Mouse (Mus musculus): ENCODE results near the gene Cnga2. TPM values are rescaled to one million over a fixed set of nuclear protein-coding genes. Genes with fewer than 3 reads are reported as not detected.

Cnga2 gene
- polyA plus RNA-seq, 1 experiment from 2014 or later: 0.11 TPM

GRCm38 (mm10) chrX:71983205-71983604 is 8.4 kb upstream of the Cnga2 start:
- Histone ChIP-seq H3K4me3 (replicated peaks) (no peak overlapping the region), H3K27ac (no peak overlapping the region), H3K9ac (replicated peaks) (no peak overlapping the region), H3K4me2 (replicated peaks) (no peak overlapping the region), H3K36me3 (no peaks in the 10 kb centered on the region), H3K4me1 (replicated peaks) (no peaks in the 10 kb centered on the region), H3K9me3 (no peaks in the 10 kb centered on the region), H3K27me3 (no peaks in the 10 kb centered on the region)
- no peak for ATAC-seq
- 82% methylated on average over 2 of the region's 2 CpGs for WGBS

- 88% methylated on average over 1 of the region's 1 CpGs for WGBS
Measured at GRCm38 (mm10) chrX:71983775-71984174, 7.9 kb upstream of the Cnga2 start.

GRCm38 (mm10) chrX:71995972-71996371 is 4.3 kb downstream of the Cnga2 start:
- no peaks in the 10 kb centered on the region for H3K36me3 ChIP-seq
- no peak overlapping the region for H3K4me2 ChIP-seq (replicated peaks)
- no peak overlapping the region for H3K9ac ChIP-seq (replicated peaks)
- H3K9me3 ChIP-seq: no peaks in the 10 kb centered on the region
- 72% methylated on average over 1 of the region's 1 CpGs for WGBS
- no peaks in the 10 kb centered on the region for H3K27me3 ChIP-seq
- H3K4me1 ChIP-seq (replicated peaks): no peaks in the 10 kb centered on the region
- ATAC-seq: no peak
- no peak overlapping the region for H3K4me3 ChIP-seq (replicated peaks)
- no peak overlapping the region for H3K27ac ChIP-seq

More at GRCm38 (mm10) chrX:71983775-71984174, 7.9 kb upstream of the Cnga2 start:
- no peak overlapping the region for H3K4me3 ChIP-seq (replicated peaks)
- H3K9me3 ChIP-seq: no peaks in the 10 kb centered on the region
- no peaks in the 10 kb centered on the region for H3K4me1 ChIP-seq (replicated peaks)
- no peak overlapping the region for H3K27ac ChIP-seq
- no peak overlapping the region for H3K4me2 ChIP-seq (replicated peaks)
- no peaks in the 10 kb centered on the region for H3K36me3 ChIP-seq
- no peak for ATAC-seq
- no peaks in the 10 kb centered on the region for H3K27me3 ChIP-seq
- no peak overlapping the region for H3K9ac ChIP-seq (replicated peaks)

- H3K27ac ChIP-seq: no peak overlapping the region
- no peak overlapping the region for H3K4me2 ChIP-seq (replicated peaks)
- H3K36me3 ChIP-seq: no peaks in the 10 kb centered on the region
- ATAC-seq: no peak
- H3K9me3 ChIP-seq: no peaks in the 10 kb centered on the region
- no peaks in the 10 kb centered on the region for H3K4me1 ChIP-seq (replicated peaks)
- no peak overlapping the region for H3K4me3 ChIP-seq (replicated peaks)
- H3K9ac ChIP-seq (replicated peaks): no peak overlapping the region
- H3K27me3 ChIP-seq: no peaks in the 10 kb centered on the region
Measured at GRCm38 (mm10) chrX:72009930-72010329, 18.3 kb downstream of the Cnga2 start.

GRCm38 (mm10) chrX:72012236-72012635 is 20.6 kb downstream of the Cnga2 start:
- ATAC-seq: no peak
- H3K4me2 ChIP-seq (replicated peaks): no peak overlapping the region
- no peak overlapping the region for H3K4me3 ChIP-seq (replicated peaks)
- H3K4me1 ChIP-seq (replicated peaks): no peaks in the 10 kb centered on the region
- H3K27ac ChIP-seq: no peak overlapping the region
- H3K27me3 ChIP-seq: no peaks in the 10 kb centered on the region
- WGBS: 61% methylated on average over 9 of the region's 9 CpGs
- H3K9ac ChIP-seq (replicated peaks): no peak overlapping the region
- H3K36me3 ChIP-seq: no peaks in the 10 kb centered on the region
- no peaks in the 10 kb centered on the region for H3K9me3 ChIP-seq

- H3K9ac ChIP-seq (replicated peaks): no peak overlapping the region
- H3K36me3 ChIP-seq: no peaks in the 10 kb centered on the region
- no peak overlapping the region for H3K4me3 ChIP-seq (replicated peaks)
- H3K27ac ChIP-seq: no peak overlapping the region
- no peak overlapping the region for H3K4me2 ChIP-seq (replicated peaks)
- H3K4me1 ChIP-seq (replicated peaks): no peaks in the 10 kb centered on the region
- H3K9me3 ChIP-seq: no peaks in the 10 kb centered on the region
- WGBS: 37% methylated on average over 3 of the region's 3 CpGs
- 0 out of 2 replicates have a peak, but pooled peaks have one; percentile 27 for ATAC-seq
- H3K27me3 ChIP-seq: no peaks in the 10 kb centered on the region
Measured at GRCm38 (mm10) chrX:72012804-72013203, 21.2 kb downstream of the Cnga2 start.

- no peak overlapping the region for H3K4me2 ChIP-seq (replicated peaks)
- no peaks in the 10 kb centered on the region for H3K9me3 ChIP-seq
- H3K9ac ChIP-seq (replicated peaks): no peak overlapping the region
- no peak overlapping the region for H3K4me3 ChIP-seq (replicated peaks)
- H3K36me3 ChIP-seq: no peaks in the 10 kb centered on the region
- ATAC-seq: no peak
- H3K27me3 ChIP-seq: no peaks in the 10 kb centered on the region
- WGBS: 87% methylated on average over 1 of the region's 1 CpGs
- no peak overlapping the region for H3K27ac ChIP-seq
- H3K4me1 ChIP-seq (replicated peaks): no peaks in the 10 kb centered on the region
Measured at GRCm38 (mm10) chrX:72022241-72022640, 30.6 kb downstream of the Cnga2 start.

- no peak overlapping the region for H3K4me3 ChIP-seq (replicated peaks)
- 39% methylated on average over 10 of the region's 10 CpGs for WGBS
- ATAC-seq: peak; percentile 74; the same call in 1 of the 2 replicates
- no peaks in the 10 kb centered on the region for H3K4me1 ChIP-seq (replicated peaks)
- no peaks in the 10 kb centered on the region for H3K36me3 ChIP-seq
- H3K27ac ChIP-seq: no peak overlapping the region
- no peak overlapping the region for H3K4me2 ChIP-seq (replicated peaks)
- no peaks in the 10 kb centered on the region for H3K27me3 ChIP-seq
- H3K9ac ChIP-seq (replicated peaks): no peak overlapping the region
- no peaks in the 10 kb centered on the region for H3K9me3 ChIP-seq
Measured at GRCm38 (mm10) chrX:72022750-72023398, 31.2 kb downstream of the Cnga2 start.

- Histone ChIP-seq H3K4me1 (replicated peaks) (no peaks in the 10 kb centered on the region), H3K27ac (no peak overlapping the region), H3K4me3 (replicated peaks) (no peak overlapping the region), H3K9ac (replicated peaks) (no peak overlapping the region), H3K36me3 (no peaks in the 10 kb centered on the region), H3K9me3 (no peaks in the 10 kb centered on the region), H3K27me3 (no peaks in the 10 kb centered on the region), H3K4me2 (replicated peaks) (no peak overlapping the region)
- WGBS: 77% methylated on average over 3 of the region's 3 CpGs
- ATAC-seq: no peak
Measured at GRCm38 (mm10) chrX:72023542-72023941, 31.9 kb downstream of the Cnga2 start.

- H3K4me2 ChIP-seq (replicated peaks): no peak overlapping the region
- H3K27ac ChIP-seq: no peak overlapping the region
- ATAC-seq: no peak
- H3K9ac ChIP-seq (replicated peaks): no peak overlapping the region
- no peaks in the 10 kb centered on the region for H3K4me1 ChIP-seq (replicated peaks)
- H3K36me3 ChIP-seq: no peaks in the 10 kb centered on the region
- H3K9me3 ChIP-seq: no peaks in the 10 kb centered on the region
- H3K4me3 ChIP-seq (replicated peaks): no peak overlapping the region
- 63% methylated on average over 3 of the region's 3 CpGs for WGBS
- H3K27me3 ChIP-seq: no peaks in the 10 kb centered on the region
Measured at GRCm38 (mm10) chrX:72044056-72044455, 52.4 kb downstream of the Cnga2 start.

- H3K4me2 ChIP-seq (replicated peaks): no peak overlapping the region
- no peak for ATAC-seq
- no peak overlapping the region for H3K27ac ChIP-seq
- no peak overlapping the region for H3K4me3 ChIP-seq (replicated peaks)
- H3K36me3 ChIP-seq: no peaks in the 10 kb centered on the region
- H3K27me3 ChIP-seq: no peaks in the 10 kb centered on the region
- no peak overlapping the region for H3K9ac ChIP-seq (replicated peaks)
- H3K4me1 ChIP-seq (replicated peaks): no peaks in the 10 kb centered on the region
- H3K9me3 ChIP-seq: no peaks in the 10 kb centered on the region
- 90% methylated on average over 2 of the region's 2 CpGs for WGBS
Measured at GRCm38 (mm10) chrX:72047918-72048317, 56.3 kb downstream of the Cnga2 start.
